Mouse (Mus musculus) c-Kit-negative CD71-positive TER-119-positive erythroid progenitor cells, embryonic 14.5 days (primary cell): ENCODE measurements around the gene 1700012B09Rik.

ENCODE experiments used
- DNase-seq: peaks from one replicate; pipeline ENCODE4 v3.0.0-alpha.2; 2013; ENCODE audit warnings: low read depth, low spot score

The 1700012B09Rik gene

GRCm38 (mm10) chr9:14730941-14731541 lies 39.8 kb downstream of the 1700012B09Rik start:
- DNase-seq: no peak

- no peak for DNase-seq
Measured at GRCm38 (mm10) chr9:14728365-14728764, 42.5 kb downstream of the 1700012B09Rik start.

- no peak for DNase-seq
Measured at GRCm38 (mm10) chr9:14726629-14727028, 44.2 kb downstream of the 1700012B09Rik start.

- no peak for DNase-seq
Measured at GRCm38 (mm10) chr9:14726005-14726404, 44.8 kb downstream of the 1700012B09Rik start.

GRCm38 (mm10) chr9:14724755-14725420 lies 45.9 kb downstream of the 1700012B09Rik start:
- no peak for DNase-seq

- DNase-seq: no peak
Measured at GRCm38 (mm10) chr9:14721610-14722009, 49.2 kb downstream of the 1700012B09Rik start.

GRCm38 (mm10) chr9:14720384-14720783 lies 50.4 kb downstream of the 1700012B09Rik start:
- DNase-seq: no peak

GRCm38 (mm10) chr9:14718332-14718691 lies 52.5 kb downstream of the 1700012B09Rik start:
- no peak for DNase-seq

- DNase-seq: no peak
Measured at GRCm38 (mm10) chr9:14717689-14718331, 53.0 kb downstream of the 1700012B09Rik start.

- DNase-seq: no peak
Measured at GRCm38 (mm10) chr9:14715258-14715657, 55.6 kb downstream of the 1700012B09Rik start.

- no peak for DNase-seq
Measured at GRCm38 (mm10) chr9:14710910-14711309, 59.9 kb downstream of the 1700012B09Rik start.
